Mouse (Mus musculus) c-Kit-positive CD71-positive TER-119-negative erythroid progenitor cells, embryonic 14.5 days (primary cell): ENCODE data around the gene Rdh9.

Experiments used
- DNase-seq: peaks from one replicate; pipeline ENCODE4 v3.0.0-alpha.2; 2013; ENCODE audit warnings: low read depth

The Rdh9 gene

GRCm38 (mm10) chr10:127776011-127776410 is at the start of gene Rdh9:
Gene Rdh9, plus strand, starts transcription at chr10:127776386.
- no peak for DNase-seq

GRCm38 (mm10) chr10:127728437-127728836 is 47.7 kb upstream of the Rdh9 start:
- DNase-seq, result no peak

DNA sequence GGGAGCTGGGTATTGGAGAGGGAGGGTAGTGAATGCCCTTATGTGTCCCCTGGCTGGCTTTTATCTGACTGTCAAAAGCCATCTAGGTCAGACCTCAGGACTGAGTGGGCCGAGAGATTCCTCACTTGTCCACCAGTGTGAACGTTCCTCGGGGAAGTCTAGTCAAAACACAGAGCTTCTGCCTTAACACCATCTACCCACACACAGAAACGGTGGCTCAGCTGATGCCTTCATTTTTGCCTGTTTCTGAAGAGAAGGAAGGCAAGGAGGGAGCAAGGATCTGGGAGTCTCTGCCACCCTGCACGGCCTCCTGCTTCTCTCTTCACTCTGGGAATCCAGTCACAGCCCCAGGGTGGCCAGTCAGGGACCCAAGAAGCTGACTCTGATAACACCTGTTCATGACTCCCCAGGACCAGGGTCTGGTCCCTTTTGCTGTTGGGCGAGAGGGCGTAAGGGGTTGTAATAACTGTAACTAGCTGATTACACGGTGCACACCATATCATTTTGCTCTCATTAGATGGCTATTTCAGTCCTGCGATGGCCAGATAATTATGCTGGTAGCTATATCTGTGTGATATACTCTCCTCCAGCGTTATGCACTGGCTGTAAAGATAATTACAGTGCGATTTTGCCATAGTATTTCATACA is 45.8 kb upstream of the Rdh9 start:
- DNase-seq, result no peak

DNA sequence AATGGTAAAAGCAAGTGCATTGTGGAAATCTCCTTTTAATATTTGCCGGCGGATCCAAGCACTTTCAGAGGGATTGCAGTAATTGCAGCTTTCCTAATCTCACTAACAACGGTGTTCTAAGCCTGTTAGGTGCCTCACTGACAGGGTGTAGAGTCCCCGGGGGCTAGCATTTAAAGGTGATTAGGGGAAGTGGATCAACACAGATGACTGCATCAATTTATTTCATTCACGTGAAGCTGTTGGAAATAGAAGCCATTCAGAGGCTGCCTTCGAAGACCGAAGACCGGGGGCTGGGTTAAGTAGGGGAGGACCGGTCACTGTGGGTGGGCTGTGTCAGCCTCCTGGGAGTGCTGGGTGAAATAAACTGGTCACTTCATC is 45.3 kb upstream of the Rdh9 start:
- no peak for DNase-seq

DNA sequence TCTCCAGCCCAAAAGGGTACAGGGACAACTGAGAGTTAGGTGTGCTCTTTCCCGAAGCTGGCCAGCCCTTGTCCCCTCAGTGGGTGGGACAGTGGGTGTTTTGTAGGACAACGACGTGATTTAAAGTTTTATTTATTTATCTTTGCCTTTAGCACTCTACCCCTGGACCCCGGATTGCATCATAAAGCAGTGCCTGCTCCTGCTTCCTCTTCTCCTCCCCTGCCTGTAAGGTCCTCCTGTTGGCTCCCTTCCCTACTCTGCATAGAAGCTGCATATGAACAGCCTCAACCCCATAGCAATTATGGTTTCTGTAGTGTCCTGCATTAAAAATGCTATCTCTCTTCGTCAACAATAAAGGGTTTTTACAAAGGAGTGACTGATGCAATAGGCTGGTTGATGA is 44.8 kb upstream of the Rdh9 start:
- DNase-seq, result no peak

GRCm38 (mm10) chr10:127734434-127734833 is 41.8 kb upstream of the Rdh9 start:
- DNase-seq, result no peak

DNA sequence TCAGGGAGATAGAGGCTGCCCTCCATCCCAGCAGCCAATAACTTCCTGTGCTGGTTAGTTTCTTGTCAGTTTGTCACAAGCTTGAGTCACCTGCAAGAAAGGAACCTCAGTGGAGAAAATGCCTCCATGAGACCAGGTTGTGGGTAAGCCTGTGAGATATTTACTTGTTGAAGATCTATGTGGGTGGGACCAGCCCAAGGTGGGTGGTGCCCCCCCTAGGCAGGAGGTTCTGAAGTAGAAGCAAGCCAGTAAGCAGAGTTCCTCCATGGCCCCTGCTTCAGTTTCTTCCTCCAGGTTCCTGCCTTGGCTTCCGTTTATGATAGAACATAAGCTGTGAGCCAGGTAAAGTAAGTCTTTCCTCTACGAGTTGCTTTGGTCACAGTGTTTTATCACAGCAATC is 39.9 kb upstream of the Rdh9 start:
- no peak for DNase-seq

- no peak for DNase-seq
Measured at GRCm38 (mm10) chr10:127736916-127737315, 39.3 kb upstream of the Rdh9 start.

DNA sequence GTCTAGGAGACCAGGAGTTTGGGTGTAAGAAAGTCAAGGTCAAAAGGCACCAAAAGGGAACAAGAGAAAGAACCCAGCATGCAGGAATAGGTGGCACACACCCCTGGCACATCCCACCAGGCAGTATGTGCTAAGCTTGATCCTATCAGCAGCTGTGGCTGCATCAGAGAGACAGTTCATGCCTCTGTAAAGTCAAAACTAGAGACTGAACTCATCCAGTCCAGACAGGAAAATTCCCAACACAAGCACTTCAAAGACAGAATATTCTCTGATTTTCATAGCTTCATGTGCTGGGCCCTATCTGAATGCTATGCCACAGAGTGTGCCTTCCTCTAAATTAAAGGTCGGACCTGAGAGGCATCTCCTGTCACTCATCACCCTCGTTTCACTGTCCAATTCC is 38.6 kb upstream of the Rdh9 start:
- DNase-seq, result no peak

DNA sequence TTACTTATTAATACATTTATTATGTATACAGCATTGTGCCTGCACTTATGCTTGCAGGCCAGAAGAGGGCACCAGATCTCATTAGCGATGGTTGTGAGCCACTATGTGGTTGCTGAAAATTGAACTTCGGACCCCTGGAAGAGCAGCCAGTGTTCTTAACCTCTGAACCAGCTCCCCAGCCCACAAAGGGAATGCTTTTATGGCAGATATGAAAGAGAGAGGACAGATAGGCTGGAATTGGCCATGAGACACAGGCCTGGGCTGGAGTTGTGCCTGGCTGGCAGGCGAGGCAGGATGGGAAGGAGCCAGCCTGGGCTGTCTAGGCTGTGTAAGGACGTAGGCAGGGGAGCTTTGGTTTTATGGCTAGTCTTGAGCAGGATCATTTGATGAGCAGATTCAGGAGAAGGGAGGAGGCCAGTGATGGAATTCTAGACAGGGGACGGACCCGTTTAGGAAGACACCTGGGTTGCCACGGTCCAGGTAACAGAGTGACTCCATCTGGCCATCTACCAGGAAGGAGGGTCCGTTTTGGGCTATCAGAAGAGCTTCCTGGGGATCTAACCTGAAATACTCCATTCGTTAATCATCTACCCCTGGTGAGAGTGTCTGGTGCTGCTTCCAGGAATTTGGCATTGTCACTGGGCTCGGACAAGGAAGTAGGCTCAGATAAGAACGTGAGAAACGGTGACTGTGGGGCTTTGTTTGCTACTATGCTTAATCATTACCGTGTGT is 37.9 kb upstream of the Rdh9 start:
- DNase-seq, result no peak

- DNase-seq, result no peak
Measured at GRCm38 (mm10) chr10:127739083-127739660, 37.0 kb upstream of the Rdh9 start, which contains the start of gene Zbtb39. Gene Zbtb39, plus strand, starts transcription at chr10:127739538.

DNA sequence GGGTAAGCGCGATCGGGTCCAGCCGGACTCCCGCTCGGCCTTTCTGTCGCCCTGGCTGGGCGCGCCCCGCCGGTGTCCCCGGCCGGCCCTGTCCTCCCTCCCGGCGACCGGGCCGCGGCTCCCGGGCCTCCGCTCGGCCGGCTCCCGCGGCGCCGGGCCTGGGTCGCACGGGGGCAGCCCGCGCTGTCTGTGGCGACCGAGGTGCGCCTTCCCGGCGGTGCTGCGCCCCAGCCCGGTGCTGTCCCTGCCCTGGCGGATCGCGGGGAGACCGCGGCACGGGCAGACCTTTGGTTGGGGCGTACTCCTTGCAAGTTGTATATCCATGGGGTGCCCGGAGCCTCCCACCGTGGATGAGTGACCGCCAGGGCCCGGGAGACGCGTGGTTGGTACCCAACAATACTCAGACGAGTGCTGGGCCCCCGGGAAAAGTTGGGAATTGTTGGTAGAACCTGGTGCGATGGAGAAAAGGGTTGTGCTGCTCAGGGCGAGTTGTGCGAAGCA is 36.5 kb upstream of the Rdh9 start:
- no peak for DNase-seq

DNA sequence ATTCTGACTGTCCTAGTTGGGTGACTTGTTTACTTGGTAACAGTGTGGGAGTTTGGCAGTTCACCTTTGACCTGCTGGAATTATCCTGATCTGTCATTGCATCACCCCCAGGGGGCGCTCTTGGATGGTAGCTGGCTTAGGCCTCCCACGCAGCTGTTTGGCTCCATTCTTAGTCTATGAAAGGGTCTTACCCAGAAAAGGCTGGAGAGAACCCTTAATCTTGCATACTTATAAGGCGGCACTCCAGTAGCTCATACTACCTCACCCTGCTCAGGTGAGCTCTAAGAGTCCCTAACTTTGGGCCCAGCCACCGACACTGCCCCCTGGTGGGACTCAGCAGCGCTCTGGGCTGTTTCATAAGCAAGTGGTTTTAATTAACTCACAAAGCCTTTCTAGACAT is 31.5 kb upstream of the Rdh9 start:
- DNase-seq, result no peak

DNA sequence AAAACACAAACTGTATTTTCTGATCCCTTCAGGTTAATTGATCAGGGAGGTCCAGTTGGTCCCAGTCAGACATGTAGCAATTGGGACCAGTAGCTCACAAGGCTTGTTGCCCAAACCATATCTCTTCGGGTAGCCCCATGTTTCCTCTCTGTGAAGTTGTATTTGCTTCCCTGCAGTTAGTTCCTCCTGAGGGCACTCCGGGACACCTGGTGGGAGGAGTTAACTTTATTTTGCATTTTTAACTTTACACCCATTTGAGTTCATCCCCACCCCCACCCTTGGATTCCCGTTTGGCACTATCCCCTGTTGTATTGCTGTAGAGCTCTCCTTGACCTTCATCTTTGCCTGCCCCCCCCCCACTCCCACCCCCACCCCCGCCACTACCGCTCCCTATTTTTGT is 30.3 kb upstream of the Rdh9 start:
- DNase-seq, result no peak

GRCm38 (mm10) chr10:127747254-127747653 is 28.9 kb upstream of the Rdh9 start:
- DNase-seq, result no peak

GRCm38 (mm10) chr10:127748847-127749612 is 27.2 kb upstream of the Rdh9 start:
- DNase-seq, result no peak

DNA sequence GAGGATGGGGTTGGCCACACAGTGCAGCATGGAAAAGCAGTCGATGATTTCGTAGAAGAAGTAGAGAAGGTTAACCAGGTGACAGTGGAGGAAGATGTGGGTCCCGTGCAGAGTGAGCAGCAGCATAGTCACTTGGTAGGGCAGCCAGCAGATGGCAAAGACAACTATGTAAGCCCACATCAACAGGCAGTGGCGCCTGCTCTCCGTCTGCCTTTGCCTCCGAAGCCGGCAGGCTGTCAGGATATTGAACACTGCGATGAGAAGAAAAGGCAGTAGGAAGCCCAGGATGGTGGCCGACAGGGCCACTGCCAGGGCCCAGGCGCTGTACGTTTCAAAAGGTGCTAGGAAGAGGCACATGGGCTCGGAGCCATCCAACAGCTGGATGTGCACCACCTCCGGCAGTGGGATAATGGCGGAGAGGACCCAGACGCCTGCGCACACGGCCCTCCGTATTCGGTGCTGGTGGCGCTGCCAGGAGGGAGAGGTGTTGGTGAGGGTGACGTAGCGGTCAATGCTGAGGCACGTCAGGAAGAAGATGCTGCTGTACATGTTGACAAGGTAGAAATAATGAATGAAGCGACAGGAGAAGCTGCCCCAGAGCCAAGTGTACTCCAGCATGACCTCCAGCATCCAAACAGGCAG is 25.9 kb upstream of the Rdh9 start:
- no peak for DNase-seq

- DNase-seq, result no peak
Measured at GRCm38 (mm10) chr10:127751548-127751947, 24.6 kb upstream of the Rdh9 start, which contains the start of gene Gpr182. Gene Gpr182, minus strand, starts transcription at chr10:127751732.

- DNase-seq, result no peak
Measured at GRCm38 (mm10) chr10:127754566-127755166, 21.5 kb upstream of the Rdh9 start.

- no peak for DNase-seq
Measured at GRCm38 (mm10) chr10:127755246-127755645, 20.9 kb upstream of the Rdh9 start.

GRCm38 (mm10) chr10:127755770-127756468 is 20.3 kb upstream of the Rdh9 start:
- no peak for DNase-seq
